Mouse (Mus musculus): ENCODE results near the gene Rgs19.
A peak's percentile ranks its signal among the peaks of the same experiment; 100 is the strongest.

The Rgs19 gene

GRCm38 (mm10) chr2:181673501-181673900 lies 20.3 kb downstream of the Rgs19 start:
- no peak for TF ChIP-seq GATA4 (IDR thresholded peaks at IDR 0.05; ENCODE audit: insufficient replicate concordance, low read length)

DNA sequence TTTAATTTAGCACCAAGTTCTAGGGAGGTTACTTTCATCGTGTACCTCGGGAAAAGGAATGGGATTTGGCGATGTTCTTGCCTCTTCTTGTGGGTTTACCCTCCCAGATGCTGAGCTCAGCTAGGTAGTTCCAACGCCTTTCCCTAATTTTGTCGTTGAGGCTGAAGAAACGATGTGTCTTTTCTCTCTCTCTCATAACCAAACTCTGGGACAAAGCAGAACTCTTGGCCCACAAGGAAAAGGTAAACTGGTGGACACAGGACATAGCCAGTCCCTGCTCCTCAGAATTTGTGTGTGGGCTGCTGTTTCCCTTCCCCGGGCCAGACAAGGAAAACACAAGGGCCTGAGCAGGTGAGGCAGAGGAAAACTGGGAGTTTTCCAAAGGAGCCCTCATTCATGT lies 21.8 kb downstream of the Rgs19 start:
- TF ChIP-seq GATA4 (IDR thresholded peaks at IDR 0.05; ENCODE audit: insufficient replicate concordance, low read length): no peak

DNA sequence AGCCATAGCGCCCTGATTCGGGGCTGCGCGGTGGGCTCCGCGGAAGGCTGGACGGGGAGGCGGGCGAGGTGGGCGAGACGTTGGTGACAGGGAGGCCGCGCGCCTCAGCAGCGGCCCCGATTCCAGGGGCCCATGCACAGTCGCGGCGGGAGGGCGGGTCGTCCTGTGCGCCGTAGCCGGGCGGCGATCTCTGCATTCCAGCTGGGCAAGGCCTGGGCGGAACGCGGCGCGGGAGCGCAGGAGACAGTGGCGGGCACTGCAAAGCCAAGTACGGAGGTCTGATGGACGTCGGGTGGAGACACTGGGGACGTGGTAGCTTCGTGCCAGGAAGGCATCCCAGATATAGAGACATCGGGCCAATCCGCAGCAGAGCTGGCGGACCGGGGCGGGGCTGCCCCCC lies 22.5 kb downstream of the Rgs19 start, which contains the start of gene Sox18:
Gene Sox18, minus strand, starts transcription at position 315 of the 400 bp plus-strand sequence.
- peak; percentile 76; the same call in 1 of the 2 replicates for TF ChIP-seq GATA4 (IDR thresholded peaks at IDR 0.05; ENCODE audit: insufficient replicate concordance, low read length)

DNA sequence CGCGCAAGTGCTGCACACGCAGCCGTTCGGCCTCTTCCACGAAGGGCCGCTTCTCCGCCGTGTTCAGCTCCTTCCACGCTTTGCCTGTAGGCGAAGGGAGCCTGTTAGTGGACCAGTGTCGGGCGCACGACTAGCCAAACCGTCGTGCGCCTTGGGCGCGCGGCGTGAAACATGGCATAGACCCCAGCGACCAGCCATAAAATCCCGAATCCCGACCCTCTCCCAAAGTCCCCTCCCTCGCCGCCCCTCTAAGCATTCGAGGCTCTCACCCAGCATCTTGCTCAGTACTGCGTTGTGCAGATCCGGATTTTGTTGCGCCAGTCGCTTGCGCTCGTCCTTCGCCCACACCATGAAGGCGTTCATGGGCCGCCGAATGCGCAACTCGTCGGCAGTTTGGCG lies 22.9 kb downstream of the Rgs19 start:
- no peak for TF ChIP-seq GATA4 (IDR thresholded peaks at IDR 0.05; ENCODE audit: insufficient replicate concordance, low read length)

- no peak for TF ChIP-seq GATA4 (IDR thresholded peaks at IDR 0.05; ENCODE audit: insufficient replicate concordance, low read length)
These were observed 23.4 kb downstream of the Rgs19 start for GRCm38 (mm10) chr2:181670285-181670912.

GRCm38 (mm10) chr2:181663298-181663630 lies 30.5 kb downstream of the Rgs19 start:
- TF ChIP-seq GATA4 (IDR thresholded peaks at IDR 0.05; ENCODE audit: insufficient replicate concordance, low read length): peak; percentile 95; the same call in 1 of the 2 replicates

DNA sequence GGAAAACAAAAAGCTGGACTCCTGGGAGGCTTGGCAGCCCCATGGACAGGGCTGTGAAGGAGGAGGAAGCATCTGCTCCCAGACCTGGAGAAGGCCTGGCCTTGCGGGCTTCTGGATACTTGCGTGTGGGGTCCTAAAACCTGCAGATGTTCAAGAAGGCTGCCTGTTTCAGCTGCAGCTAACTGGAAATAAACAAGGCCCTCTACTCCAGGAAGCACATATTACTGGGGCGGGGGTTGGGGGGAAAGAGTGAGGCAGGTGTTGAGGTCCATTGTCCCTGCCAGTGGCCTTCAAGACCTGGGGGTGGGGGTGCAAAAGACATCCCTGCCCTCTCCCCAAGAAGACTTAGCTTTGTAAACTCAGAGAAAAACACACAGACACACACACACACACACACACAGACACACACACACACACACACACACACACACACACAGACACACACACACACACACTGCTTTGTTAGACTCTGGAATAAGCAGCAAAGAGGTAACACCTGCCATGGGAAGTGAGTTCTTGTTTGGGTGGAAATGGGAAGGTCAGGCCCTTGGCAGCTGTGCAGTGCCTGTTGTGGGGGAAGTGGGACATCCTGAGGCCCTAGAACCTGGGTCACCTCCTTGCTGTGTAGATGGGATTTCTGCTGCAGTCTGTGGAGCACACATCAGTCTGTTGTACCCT lies 31.0 kb downstream of the Rgs19 start:
- TF ChIP-seq GATA4 (IDR thresholded peaks at IDR 0.05; ENCODE audit: insufficient replicate concordance, low read length): no peak

DNA sequence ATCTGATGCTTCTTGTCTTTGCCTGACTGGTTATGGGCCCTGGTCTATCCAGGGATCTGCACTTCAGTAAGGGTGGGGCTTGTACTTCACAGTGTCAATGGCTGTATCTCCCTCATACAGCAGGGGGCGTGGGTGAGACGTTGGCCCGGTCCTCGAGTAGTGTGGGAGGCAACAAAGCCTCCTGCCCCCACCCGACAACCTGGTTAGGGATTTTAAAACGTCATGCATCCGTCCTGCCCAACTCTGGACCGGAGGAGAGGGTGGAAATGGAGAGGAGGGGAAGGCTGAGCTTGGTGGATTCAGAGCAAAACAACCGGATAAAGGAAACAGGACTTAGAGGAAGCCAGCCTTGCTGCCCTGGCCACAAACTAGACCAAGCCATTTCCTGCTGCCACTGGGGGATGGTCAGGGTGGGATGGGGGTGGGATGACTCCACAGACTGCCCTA lies 34.1 kb downstream of the Rgs19 start:
- TF ChIP-seq GATA4 (IDR thresholded peaks at IDR 0.05; ENCODE audit: insufficient replicate concordance, low read length): peak; percentile 47; the same call in 1 of the 2 replicates

DNA sequence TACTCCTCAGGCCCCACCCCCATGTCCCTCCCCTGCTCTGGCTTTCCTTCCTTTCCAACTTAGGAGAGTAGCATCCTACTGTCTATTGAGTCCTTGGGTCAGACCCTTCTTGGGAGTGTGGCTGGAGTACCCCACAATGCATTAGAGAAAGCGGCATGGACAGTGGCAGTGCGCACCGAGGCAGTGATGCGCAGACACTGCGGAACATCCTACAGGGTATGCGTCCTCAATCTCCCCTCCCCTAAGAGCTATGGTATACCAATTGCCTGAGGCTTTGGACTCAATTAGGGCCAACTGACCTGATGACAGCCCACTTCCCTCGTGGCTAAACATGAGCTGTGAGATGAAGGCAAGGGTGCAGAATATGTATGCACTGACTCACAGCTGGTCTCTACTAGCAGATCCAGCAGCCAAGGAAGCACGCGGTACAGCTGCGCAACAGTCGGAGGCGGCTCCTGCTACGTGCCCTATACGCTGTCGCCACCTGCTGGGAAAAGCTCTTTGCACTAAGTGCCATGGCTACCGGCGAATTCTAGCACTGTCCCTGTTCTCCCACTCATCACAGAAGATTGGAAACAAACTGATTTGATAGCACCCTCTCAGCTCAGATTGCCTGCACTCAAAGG lies 34.7 kb downstream of the Rgs19 start:
- no peak for TF ChIP-seq GATA4 (IDR thresholded peaks at IDR 0.05; ENCODE audit: insufficient replicate concordance, low read length)

DNA sequence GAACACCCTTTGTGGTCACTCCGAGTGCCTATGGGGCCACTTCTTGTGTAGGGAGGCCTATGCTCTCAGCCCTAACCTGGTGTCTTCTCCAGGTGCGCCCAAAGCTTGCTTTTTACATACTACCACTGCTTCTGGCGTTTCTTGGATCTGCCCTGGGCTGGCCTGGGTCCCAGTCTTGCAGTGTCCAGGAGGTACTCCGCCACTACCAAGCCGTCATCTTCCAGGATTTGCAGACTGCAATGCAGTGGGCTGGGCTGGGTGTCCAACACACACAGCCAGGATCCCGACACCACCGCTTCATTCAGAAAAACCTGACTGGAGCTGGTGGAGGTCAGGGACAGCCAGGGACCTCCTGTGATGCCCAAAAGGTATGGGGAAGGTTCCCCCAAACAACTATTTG lies 35.2 kb downstream of the Rgs19 start:
- no peak for TF ChIP-seq GATA4 (IDR thresholded peaks at IDR 0.05; ENCODE audit: insufficient replicate concordance, low read length)

- no peak for TF ChIP-seq GATA4 (IDR thresholded peaks at IDR 0.05; ENCODE audit: insufficient replicate concordance, low read length)
These were observed 36.3 kb downstream of the Rgs19 start for GRCm38 (mm10) chr2:181657441-181657840.

GRCm38 (mm10) chr2:181656734-181657133 lies 37.0 kb downstream of the Rgs19 start, which contains the start of gene Gm29797:
TSS of gene Gm29797 (plus strand) at chr2:181657034.
- TF ChIP-seq GATA4 (IDR thresholded peaks at IDR 0.05; ENCODE audit: insufficient replicate concordance, low read length): no peak

DNA sequence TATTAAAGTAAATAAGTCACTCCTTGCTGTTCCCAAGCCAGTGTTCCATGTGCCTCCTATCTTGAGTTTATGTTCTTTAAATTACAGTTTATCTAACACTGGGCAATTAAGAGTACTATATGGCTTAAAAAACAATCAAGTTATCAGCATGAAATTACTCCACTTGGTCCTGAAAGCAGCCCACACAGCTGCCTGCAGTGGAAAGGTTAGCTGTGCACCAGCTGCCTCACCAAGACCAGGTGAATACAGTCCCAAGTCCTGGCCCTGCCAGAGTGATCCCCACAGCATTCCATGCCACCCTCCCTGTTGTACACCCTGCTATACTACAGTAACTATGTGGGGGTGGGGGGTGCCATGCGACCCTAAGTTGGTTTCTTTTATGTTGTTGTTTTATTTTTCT lies 40.3 kb downstream of the Rgs19 start:
- TF ChIP-seq GATA4 (IDR thresholded peaks at IDR 0.05; ENCODE audit: insufficient replicate concordance, low read length): no peak

DNA sequence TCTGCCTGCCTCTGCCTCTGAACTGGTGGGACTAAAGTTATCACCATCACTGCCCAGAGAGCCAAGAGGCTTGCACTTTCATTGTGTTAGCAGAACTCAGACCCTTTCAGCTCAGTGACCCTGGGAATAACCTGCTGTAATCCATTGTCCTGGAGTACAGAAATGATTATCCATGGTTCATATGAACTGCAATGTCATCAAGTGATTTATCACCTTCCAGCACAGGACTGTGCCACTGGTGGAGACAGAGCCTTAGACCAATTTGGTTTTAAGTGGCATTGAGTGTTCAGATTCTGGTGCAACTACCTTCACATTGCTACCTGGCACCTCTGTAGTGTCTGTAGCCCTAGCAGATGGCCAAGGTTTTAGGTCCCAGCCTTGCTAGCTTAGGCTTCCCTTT lies 40.7 kb downstream of the Rgs19 start:
- TF ChIP-seq GATA4 (IDR thresholded peaks at IDR 0.05; ENCODE audit: insufficient replicate concordance, low read length): no peak

GRCm38 (mm10) chr2:181648926-181649325 lies 44.9 kb downstream of the Rgs19 start:
- no peak for TF ChIP-seq GATA4 (IDR thresholded peaks at IDR 0.05; ENCODE audit: insufficient replicate concordance, low read length)
